Mouse (Mus musculus) heart, postnatal 14 days (tissue): ENCODE measurements at regions not wholly inside any gene's neighbourhood (a gene's known extent, or its start where the extent isn't known, plus 50 kb on each side); places are given as distances from the start of the nearest gene placed in this dataset.

ENCODE experiments used
- DNase-seq, 2 experiments: peaks; one replicate each; pipeline ENCODE4 v3.0.0; 2021 to 2022
- intact Hi-C: fragments of 180-260 bp; cut with DNase I; formaldehyde crosslinking; loops from one replicate; pipeline ENCODE4 v1.15.1; 2025

DNA sequence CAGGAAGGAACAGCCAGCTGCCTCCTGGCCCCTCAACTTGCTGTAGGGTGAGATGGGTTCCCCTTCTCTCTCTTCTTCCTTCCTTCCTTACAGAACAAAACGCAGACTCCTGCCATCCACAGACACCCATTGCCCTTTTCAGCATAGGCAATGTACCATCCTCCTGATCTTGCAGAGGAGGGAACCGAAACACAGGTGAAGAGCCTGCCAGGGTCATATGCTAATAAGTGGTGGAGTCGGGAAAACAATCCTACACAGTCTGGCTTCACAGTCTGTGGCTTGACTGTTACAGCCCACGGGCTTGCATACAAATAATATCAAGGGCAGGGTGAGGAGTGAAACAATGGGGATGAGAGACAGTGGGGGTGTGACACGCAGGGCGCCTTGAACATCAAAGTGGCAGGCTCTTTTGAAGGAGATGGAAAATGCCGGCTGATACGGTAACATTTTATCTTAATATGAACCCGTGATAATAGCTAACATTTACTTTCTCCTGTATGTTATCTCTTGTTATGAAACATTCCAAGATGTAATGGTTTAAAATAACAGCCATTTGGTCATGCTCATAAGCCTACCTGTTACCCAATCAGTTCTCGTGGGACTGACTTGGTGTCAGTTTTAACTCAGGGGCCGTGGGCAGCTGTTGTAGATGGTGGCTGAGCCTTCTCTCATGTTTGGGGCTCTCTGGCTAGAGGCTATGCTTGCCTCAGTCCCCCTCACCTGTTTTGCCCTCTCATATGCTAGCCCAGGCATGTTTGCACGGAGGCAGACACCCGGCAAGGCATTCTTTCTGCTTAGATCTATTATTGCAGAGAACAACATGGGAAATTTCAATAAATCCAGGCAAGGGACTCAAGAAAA lies 169.4 kb upstream of the Runx1 start:
- no peak for DNase-seq
- intact Hi-C loops: no loop called here

DNA sequence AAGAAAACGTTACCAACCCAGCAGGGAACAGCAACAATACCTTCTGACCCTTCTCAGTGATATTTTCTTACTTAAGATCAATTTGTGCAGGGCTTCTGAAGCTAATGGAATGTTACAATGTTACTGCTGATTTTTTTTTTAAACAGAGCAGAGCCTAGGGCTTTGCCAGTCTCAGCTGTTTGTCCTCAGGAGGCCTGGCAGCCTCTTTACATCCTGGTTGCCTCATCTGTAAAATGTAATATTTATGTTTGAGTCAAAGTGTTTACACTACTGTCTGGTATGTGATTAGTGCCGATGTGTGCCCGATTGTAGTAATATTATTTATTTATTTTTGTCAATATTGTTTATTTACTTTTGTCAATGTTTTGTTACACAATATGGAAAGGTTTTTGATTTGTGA lies 166.9 kb upstream of the Runx1 start:
- no peak for DNase-seq
- intact Hi-C loops: no loop called here

DNA sequence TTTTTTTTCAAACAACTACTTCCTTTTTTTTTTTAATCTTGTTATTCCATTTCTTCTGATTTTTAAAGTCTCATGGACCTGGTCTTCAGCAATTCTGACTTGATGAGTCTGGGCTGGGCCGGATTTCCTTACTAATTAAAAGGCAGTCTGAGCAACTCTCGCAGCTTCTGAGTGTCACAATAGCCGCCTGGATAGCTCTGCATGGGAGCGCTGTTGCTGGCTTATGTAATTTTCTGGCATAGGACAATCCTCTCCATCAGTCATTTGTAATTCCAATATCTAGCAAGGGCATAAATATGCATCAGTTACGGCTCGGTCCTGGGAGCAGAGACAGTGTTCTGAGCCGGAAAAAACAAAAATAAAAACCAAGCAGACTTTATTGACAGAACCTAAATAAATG lies 165.5 kb upstream of the Runx1 start:
- intact Hi-C loops: no loop called here
- no peak for DNase-seq

- no peak for DNase-seq
- intact Hi-C loops: no loop called here
Observed at GRCm38 (mm10) chr16:92988416-92988815, 162.5 kb upstream of the Runx1 start.

DNA sequence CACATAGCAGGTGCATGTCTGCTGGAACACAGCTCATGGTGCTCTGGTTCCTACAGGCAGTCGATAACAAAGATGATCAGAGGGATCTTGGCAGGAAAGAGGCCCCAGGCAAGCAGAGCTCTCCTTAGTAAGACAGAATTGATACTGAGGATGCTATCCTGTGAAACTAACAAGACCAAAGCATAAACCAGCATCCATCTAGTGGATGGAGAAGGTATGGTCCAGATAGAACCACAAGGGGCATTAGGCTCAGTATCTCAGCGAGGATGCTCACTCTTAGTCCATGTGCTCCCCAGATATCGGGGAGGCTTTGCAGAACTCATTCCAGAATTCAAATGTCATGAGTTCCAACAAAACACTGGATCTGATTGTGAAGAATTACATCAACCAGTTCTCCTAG lies 162.1 kb upstream of the Runx1 start:
- no peak for DNase-seq
- intact Hi-C loops: no loop called here

DNA sequence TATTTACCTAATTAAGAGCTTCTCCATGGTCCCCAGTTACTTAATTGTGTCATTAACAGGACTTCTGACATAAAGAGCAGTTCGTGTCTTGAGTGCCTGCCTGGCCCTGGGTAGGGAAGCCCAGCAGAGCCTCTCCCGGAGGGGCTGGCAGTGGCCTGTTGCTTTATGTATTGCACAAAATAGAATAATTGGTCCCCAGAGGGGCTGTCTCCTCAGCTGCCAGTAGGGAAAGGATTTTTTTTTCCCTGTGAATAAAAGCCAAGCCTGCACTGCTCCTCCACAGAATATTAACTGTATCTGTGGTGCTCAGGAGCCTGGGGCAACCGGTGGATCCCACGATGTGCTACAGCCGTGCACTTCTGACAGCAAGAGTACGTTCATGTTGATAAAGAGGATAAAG lies 159.8 kb upstream of the Runx1 start:
- no peak for DNase-seq
- intact Hi-C loops: no loop called here

DNA sequence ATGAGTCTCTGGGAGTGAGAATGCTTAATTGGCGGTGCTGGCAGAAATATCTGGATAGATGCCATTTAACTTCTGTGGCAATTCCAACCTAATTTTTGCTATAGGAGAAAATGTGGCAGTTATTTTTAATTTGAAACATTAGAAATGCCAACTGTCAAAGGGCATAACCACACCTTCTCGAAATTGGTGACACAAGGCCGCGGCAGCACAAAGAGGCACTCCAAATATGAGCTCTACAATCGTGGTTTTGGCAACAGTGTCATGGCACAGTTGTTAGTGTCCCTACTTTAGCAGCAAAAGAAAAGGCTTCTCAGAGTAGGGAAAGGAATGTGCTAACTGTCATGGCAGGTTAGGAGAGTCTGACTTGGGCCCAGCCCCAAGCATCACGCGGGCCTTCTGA lies 157.0 kb upstream of the Runx1 start:
- no peak for DNase-seq
- intact Hi-C loops: no loop called here

DNA sequence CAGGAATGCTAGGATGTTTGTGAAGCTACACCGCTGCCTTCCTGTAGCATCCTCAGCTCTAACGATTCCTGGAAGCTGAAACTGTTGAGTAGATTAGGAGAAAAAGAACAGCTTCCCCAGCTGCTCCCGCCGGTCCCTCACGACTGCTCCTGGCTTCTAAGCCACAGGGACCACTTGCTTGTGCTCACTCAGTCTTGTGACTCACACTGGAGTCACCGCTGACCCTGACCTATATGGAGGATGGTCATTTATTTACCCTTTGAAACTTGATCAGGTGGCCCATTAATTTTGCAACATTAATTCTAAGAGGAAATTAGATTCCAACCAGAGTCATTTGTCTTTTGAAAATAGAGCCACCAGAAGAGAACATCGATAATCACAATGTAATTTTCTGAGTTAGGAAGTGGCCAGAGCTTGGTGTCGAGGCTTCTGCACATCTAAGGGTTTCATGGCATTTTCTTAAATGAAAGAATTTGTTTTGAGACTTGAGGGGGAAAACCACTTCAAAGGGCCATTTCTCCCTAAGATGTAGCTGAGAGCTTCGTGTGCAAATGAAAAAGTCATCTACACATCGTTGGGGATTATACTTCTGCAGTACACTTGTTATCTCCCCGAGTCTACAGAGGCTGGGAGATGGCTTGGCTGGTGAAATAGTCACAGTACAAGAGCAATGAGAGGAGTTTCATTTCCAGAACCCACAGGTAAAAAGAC lies 153.8 kb upstream of the Runx1 start:
- intact Hi-C loops: no loop called here
- no peak for DNase-seq

- DNase-seq: no peak
- intact Hi-C loops: no loop called here
Observed at GRCm38 (mm10) chr16:92976097-92976496, 150.1 kb upstream of the Runx1 start.

- intact Hi-C loops: no loop called here
- DNase-seq: no peak
Observed at GRCm38 (mm10) chr16:92975090-92975489, 149.1 kb upstream of the Runx1 start.

- DNase-seq: no peak
- intact Hi-C loops: no loop called here
Observed at GRCm38 (mm10) chr16:92972681-92973080, 146.7 kb upstream of the Runx1 start.

GRCm38 (mm10) chr16:92971956-92972355 lies 146.0 kb upstream of the Runx1 start:
- DNase-seq: no peak
- intact Hi-C loops: no loop called here

DNA sequence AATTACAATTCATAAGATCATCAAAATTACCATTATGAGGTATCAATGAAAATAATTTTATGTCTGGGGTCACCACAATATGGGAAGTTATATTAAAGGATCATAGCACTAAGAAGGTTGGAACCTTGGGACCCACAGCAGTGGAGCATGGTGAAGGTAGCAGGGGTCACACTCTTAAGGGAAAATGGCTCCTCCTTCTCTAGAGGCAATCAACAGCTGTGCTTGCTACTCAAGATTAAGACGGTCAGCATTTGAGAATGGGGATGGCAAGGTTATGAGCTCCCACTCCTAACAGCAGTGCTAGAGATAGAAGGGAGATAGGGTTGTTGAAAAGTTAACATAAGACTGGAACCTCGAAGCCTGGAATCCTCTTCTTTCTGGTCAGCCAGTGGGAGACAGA lies 144.6 kb upstream of the Runx1 start:
- no peak for DNase-seq
- intact Hi-C loops: no loop called here

DNA sequence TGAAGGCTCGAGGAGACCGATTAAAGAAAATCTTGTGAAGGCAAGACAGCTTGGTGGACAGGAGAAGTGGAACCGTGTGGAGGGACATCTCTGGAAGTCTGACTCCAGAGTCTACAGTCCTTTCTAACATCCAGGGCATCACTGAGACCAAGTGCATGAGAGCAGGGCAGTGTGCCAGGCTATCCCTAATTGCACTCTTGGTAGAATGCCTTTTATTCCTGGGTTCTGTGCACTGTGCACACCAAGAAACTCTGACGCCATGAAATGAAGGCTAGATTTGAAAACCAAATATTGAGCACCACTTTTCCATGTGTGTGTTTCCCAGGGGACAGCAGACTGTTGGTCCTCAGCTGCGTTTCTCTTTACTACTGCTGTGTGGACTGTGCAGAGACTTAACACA lies 143.1 kb upstream of the Runx1 start:
- no peak for DNase-seq
- intact Hi-C loops: no loop called here

DNA sequence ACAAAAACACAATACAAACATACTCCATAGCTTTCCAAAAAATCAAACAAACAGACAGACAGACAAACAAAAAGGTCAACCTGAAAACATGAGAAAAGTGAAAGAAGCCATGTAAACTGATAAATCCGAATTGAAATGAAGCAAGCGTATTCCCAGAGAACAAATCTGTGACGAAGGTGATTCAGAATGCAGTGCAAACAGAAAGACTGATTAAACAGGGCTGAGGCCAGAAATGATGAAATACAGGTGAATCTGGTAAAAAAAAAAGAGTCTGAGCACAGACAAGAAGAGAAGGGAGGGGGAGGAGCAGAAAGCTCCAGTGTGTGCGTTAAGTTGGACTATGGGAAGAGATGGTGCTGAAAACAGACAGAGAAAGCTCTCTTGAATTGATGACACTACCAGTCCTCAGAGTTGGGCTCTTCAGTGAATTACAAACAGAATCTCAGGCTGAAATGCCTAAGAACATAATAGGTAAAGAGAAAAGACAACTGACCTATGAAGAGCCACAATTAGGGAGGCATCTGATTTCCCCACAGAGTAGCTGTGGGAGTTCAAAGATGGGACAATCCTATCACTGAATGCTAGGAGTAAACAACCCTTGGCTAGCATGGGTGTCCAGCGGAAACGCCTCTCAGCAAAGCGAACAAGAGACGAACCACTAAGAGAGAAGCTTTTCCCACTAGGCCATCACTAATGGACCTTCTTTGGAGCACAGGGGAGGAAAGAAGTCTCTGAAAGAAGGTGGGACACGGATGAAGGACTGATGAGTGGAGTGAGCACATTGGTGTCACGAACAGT lies 140.3 kb upstream of the Runx1 start:
- DNase-seq: no peak
- intact Hi-C loops: no loop called here

- intact Hi-C loops: no loop called here
- no peak for DNase-seq
Observed at GRCm38 (mm10) chr16:92965651-92966050, 139.7 kb upstream of the Runx1 start.

DNA sequence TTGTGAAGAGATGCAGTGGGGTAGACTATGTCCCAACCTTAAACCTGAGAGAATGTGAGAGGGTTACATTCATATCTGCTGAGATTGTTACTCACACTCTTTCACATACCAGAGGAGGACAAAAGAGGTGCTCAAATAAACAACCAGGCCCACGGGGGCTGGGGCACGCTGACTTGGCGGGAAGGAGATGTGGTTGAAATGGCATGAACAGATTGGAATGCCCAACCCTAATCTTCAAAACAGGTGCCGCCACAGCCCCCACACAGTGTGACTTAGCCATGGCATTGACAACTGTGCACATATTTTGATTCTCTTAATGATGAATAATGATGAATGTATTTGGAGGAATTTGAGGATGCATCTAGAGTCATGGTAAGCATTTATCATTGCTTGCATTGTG lies 137.6 kb upstream of the Runx1 start:
- no peak for DNase-seq
- intact Hi-C loops: no loop called here

DNA sequence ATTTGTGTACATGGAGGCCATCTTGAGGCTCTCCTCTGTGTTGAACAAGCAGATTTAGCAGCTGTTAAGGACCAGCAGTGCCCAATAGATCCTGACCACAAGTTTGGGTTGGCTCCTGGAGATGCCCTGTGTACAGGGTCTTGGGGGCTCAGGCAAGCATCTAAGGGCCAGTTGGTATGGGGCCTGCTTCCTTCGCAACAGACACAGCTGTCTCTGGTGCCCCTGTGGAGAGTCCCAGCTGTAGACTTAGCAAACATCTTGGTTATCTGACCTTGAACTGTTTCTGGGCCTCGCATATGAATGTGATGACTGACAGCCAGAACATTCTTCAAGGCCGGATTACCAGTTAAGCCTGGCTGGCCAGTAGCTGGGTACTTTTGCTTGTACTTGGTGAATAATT lies 135.4 kb upstream of the Runx1 start:
- no peak for DNase-seq
- intact Hi-C loops: no loop called here

DNA sequence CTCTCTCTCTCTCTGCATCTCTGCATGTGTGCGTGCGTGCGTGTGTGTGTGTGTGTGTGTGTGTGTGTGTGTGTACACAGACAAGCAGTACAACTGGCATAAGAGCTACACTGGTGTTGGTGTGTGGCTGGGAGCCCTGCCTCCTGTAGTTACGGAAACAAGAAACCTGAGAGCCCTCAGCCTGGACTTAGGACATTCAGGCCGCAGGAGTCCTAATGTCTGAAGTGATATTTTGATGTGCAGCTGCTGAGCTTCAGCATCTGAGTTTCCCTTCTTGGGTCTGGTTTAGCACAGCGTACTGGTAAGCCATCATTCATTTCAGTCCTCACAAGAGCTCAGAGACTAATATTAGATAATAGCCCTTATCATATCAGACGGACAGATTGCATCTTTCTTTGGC lies 134.8 kb upstream of the Runx1 start:
- DNase-seq: no peak
- intact Hi-C loops: no loop called here

- intact Hi-C loops: loop anchor here (5.0 kb wide), 1 partner anchor 48 kb away; no protein-coding TSS in a partner anchor
- no peak for DNase-seq
Observed at GRCm38 (mm10) chr16:92958967-92959366, 133.0 kb upstream of the Runx1 start.

GRCm38 (mm10) chr16:92958146-92958545 lies 132.2 kb upstream of the Runx1 start:
- DNase-seq: peak in 1 of 2 experiments; percentile 36
- intact Hi-C loops: loop anchor here (5.0 kb wide), 1 partner anchor 49 kb away; no protein-coding TSS in a partner anchor
